In the genomic region with DNA sequence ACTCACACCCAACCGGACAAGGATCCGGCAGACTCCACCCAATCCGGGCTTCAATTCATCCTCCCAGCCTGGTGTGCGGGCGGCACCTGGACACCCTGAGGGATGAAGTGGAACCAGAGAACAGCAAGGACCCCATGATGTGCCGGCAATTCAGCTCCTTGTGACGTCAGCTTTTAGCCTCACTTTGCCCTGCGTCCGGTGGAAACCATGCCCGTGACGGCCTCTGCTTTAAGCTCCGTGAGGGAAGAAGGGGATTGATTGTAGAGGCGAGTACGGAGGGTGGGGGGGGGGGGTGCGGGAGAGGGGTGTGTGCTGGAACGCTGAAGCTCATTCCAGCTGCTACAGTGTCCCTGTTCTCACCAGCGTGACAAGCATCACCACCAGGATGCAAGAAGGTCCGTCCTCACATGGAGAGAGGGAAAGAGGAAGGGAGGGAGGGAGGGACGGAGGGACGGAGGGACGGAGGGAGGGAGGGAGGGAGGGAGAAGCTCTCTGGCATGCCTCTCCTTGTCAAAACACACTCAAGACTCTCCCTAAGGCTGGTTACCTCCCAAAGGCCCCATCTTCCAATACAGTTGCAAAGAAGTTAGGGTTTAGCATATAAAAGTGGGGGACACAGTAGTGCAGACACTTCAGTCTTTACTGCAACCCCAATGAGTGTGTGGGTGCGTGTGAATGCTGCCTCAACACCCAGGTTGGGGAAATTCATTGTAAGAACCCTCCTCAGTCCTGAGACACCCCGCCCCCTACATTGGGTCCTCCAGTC, we compare ENCODE assay signal across 10 mouse cellular contexts. TPM values are rescaled to one million over a fixed set of nuclear protein-coding genes. Genes with fewer than 3 reads are reported as not detected.
DNase-seq lines count a peak whose midpoint lies in the region; ATAC-seq lines count a peak whose summit lies in the region.
"Had no signal": no experiment of that assay in that cellular context is flagged by ENCODE, and none has a peak within 500 bp of the region (broad histone marks: within the 10 kb centered on the region; RNA-seq: fewer than 3 reads in every experiment).

No protein-coding gene starts in this region.

- no peak overlapping the region for H3K27ac ChIP-seq in kidney, embryonic 14.5 days (ENCODE audit: low read depth, low read length)
- no peak overlapping the region for H3K27ac ChIP-seq in intestine, embryonic 15.5 days
- H3K27ac ChIP-seq in neural tube, embryonic 11.5 days (ENCODE audit: low read depth, low read length), result no peak overlapping the region

- no peak for DNase-seq in kidney, adult 8-10 months
- peak; percentile 60 for DNase-seq in embryo, embryonic 11 days
- peak; percentile 43 for DNase-seq in neural tube, embryonic 11.5 days (ENCODE audit: low spot score)
- no peak for DNase-seq in adrenal gland, postnatal 10 days
- DNase-seq in cerebellum, postnatal 36 days, result no peak
- no peak for DNase-seq in layer of hippocampus, adult 9-10 months (ENCODE audit: low spot score)

- peak overlapping the region; percentile 44 for H3K9ac ChIP-seq in kidney, embryonic 14.5 days (ENCODE audit: low read depth, low read length)
- 0 out of 2 replicates have a peak overlapping the region, but pooled peaks have one; percentile 3 for H3K9ac ChIP-seq in intestine, embryonic 15.5 days
- H3K9ac ChIP-seq in neural tube, embryonic 11.5 days (ENCODE audit: low read length), result peak overlapping the region; percentile 29

- peak; percentile 60 for ATAC-seq in kidney, embryonic 14.5 days (ENCODE audit: low FRiP score, low TSS enrichment)
- peak; percentile 57 for ATAC-seq in intestine, embryonic 15.5 days
- ATAC-seq in neural tube, embryonic 11.5 days (ENCODE audit: insufficient read depth, low FRiP score, low TSS enrichment), result peak; percentile 45; the same call in 1 of the 2 replicates
- ATAC-seq: Patski had no signal

- 2% methylated on average over 20 of the region's 23 CpGs for WGBS in kidney, embryonic 14.5 days
- WGBS in intestine, embryonic 15.5 days, result 2% methylated on average over 20 of the region's 23 CpGs
- 2% methylated on average over 20 of the region's 23 CpGs for WGBS in neural tube, embryonic 11.5 days

- H3K4me2 ChIP-seq in kidney, embryonic 14.5 days (replicated peaks; ENCODE audit: low read depth, low read length), result peak overlapping the region; percentile 83
- peak overlapping the region; percentile 80 for H3K4me2 ChIP-seq in intestine, embryonic 15.5 days (replicated peaks)
- peak overlapping the region; percentile 67 for H3K4me2 ChIP-seq in neural tube, embryonic 11.5 days (ENCODE audit: low read depth)

- H3K27me3 ChIP-seq in kidney, embryonic 14.5 days (ENCODE audit: control insufficient read depth, insufficient read depth, low read length), result no peaks in the 10 kb centered on the region
- H3K27me3 ChIP-seq in intestine, embryonic 15.5 days (replicated peaks), result no peaks in the 10 kb centered on the region
- no peaks in the 10 kb centered on the region for H3K27me3 ChIP-seq in neural tube, embryonic 11.5 days (ENCODE audit: control insufficient read depth, insufficient read depth, low read length)
- H3K27me3 ChIP-seq: Patski had no signal

- peak overlapping the region; percentile 39 for H3K4me3 ChIP-seq in kidney, embryonic 14.5 days (ENCODE audit: low read length)
- H3K4me3 ChIP-seq in intestine, embryonic 15.5 days (replicated peaks), result peak overlapping the region; percentile 38
- peak overlapping the region; percentile 24 for H3K4me3 ChIP-seq in neural tube, embryonic 11.5 days (ENCODE audit: low read depth, low read length)

- H3K4me1 ChIP-seq in kidney, embryonic 14.5 days (ENCODE audit: control insufficient read depth, insufficient read depth, low read length), result peaks cover 11% of the 10 kb centered on the region; the same call in 1 of the 2 replicates
- H3K4me1 ChIP-seq in intestine, embryonic 15.5 days (replicated peaks), result 0 out of 2 replicates have a peak, but pooled peaks cover 5% of the 10 kb centered on the region
- H3K4me1 ChIP-seq in neural tube, embryonic 11.5 days (ENCODE audit: control insufficient read depth, insufficient read depth, low read length), result no peaks in the 10 kb centered on the region

- H3K9me3 ChIP-seq in kidney, embryonic 14.5 days (ENCODE audit: control insufficient read depth, low read length), result no peaks in the 10 kb centered on the region
- no peaks in the 10 kb centered on the region for H3K9me3 ChIP-seq in intestine, embryonic 15.5 days
- H3K9me3 ChIP-seq in neural tube, embryonic 11.5 days (ENCODE audit: control insufficient read depth, low read length), result no peaks in the 10 kb centered on the region

- no peaks in the 10 kb centered on the region for H3K36me3 ChIP-seq in kidney, embryonic 14.5 days (ENCODE audit: control insufficient read depth, insufficient read depth, low read length)
- H3K36me3 ChIP-seq in intestine, embryonic 15.5 days, result no peaks in the 10 kb centered on the region
- H3K36me3 ChIP-seq in neural tube, embryonic 11.5 days (ENCODE audit: control insufficient read depth, insufficient read depth, low read length), result no peaks in the 10 kb centered on the region

RNA-seq across cellular contexts. Expression of a gene that starts 19.1 kb away (rescaled TPM):
- polyA plus RNA-seq in kidney, embryonic 14.5 days (2014; fragmentation: Nextera tagmentation; extraction: Ambion mirVana), result 0.35 and 0.86 TPM in 2 replicates
- polyA plus RNA-seq in intestine, embryonic 15.5 days (2015; fragmentation: Nextera tagmentation; extraction: Ambion mirVana), result 0.18 and 0.25 TPM in 2 replicates
- 2.0 and 2.4 TPM in 2 replicates for polyA plus RNA-seq in neural tube, embryonic 11.5 days (2014; fragmentation: Nextera tagmentation; extraction: Ambion mirVana)
- total RNA-seq in adrenal gland, postnatal 10 days (2021), result 1 to 10 TPM in 1 of 2 experiments, under 1 TPM in 1; 0.39 to 1.6 TPM
- total RNA-seq: hematopoietic stem cell, adult 5-6 weeks had no signal

RNA-seq across cellular contexts. Expression of a gene that starts 31.5 kb away (rescaled TPM):
- 8.3 and 12.9 TPM in 2 replicates for polyA plus RNA-seq in kidney, embryonic 14.5 days (2014; fragmentation: Nextera tagmentation; extraction: Ambion mirVana)
- polyA plus RNA-seq in intestine, embryonic 15.5 days (2015; fragmentation: Nextera tagmentation; extraction: Ambion mirVana), result 9.5 and 10.1 TPM in 2 replicates
- 9.0 and 9.6 TPM in 2 replicates for polyA plus RNA-seq in neural tube, embryonic 11.5 days (2014; fragmentation: Nextera tagmentation; extraction: Ambion mirVana)
- 10 to 100 TPM; 21.1 to 21.3 TPM for total RNA-seq in adrenal gland, postnatal 10 days (2021)

Comparison
In these comparisons a context has a peak if more than half of its experiments do, and no peak if none do; other contexts are left out.
1. DNase-seq: peak in embryo, embryonic 11 days (single experiment) and neural tube, embryonic 11.5 days (single experiment); none in kidney, adult 8-10 months (0 of 2), adrenal gland, postnatal 10 days (single experiment), cerebellum, postnatal 36 days (0 of 2) and layer of hippocampus, adult 9-10 months (single experiment).
2. Peak in every context shown above with its lines, with median percentiles within 50 percentile points of each other: ATAC-seq, H3K4me2 ChIP-seq, H3K4me3 ChIP-seq and H3K9ac ChIP-seq.